Mouse (Mus musculus): Measurements from ENCODE around the gene Hnrnph3. TPM values are rescaled to one million over a fixed set of nuclear protein-coding genes. Genes with fewer than 3 reads are reported as not detected.
A peak's percentile ranks its signal among the peaks of the same experiment; 100 is the strongest.

Gene Hnrnph3
- polyA plus RNA-seq, 1 experiment, result 83.8 TPM

GRCm38 (mm10) chr10:63032267-63032666 is 8.2 kb upstream of the Hnrnph3 start:
- Histone ChIP-seq H3K4me3 (ENCODE audit: control insufficient read depth, low read depth, low read length) (no peak overlapping the region), H3K27me3 (ENCODE audit: control insufficient read depth, insufficient read depth, low read length) (no peaks in the 10 kb centered on the region), H3K27ac (ENCODE audit: control insufficient read depth, insufficient read depth, low read depth, low read length) (no peak overlapping the region), H3K36me3 (ENCODE audit: control insufficient read depth, insufficient read depth, low read length) (no peaks in the 10 kb centered on the region), H3K4me1 (ENCODE audit: control insufficient read depth, insufficient read depth, low read length) (peaks cover 8% of the 10 kb centered on the region)
- TF ChIP-seq CTCF (IDR thresholded peaks at IDR 0.05; ENCODE audit: control insufficient read depth, insufficient read depth, insufficient replicate concordance, low read depth, low read length), result no peak
- no peak for TF ChIP-seq POLR2A (IDR thresholded peaks at IDR 0.05; ENCODE audit: control insufficient read depth, low read depth, low read length)

- H3K36me3 ChIP-seq (ENCODE audit: control insufficient read depth, insufficient read depth, low read length), result no peaks in the 10 kb centered on the region
- H3K4me1 ChIP-seq (ENCODE audit: control insufficient read depth, insufficient read depth, low read length), result peaks cover 13% of the 10 kb centered on the region
- no peak for TF ChIP-seq POLR2A (IDR thresholded peaks at IDR 0.05; ENCODE audit: control insufficient read depth, low read depth, low read length)
- no peak for TF ChIP-seq CTCF (IDR thresholded peaks at IDR 0.05; ENCODE audit: control insufficient read depth, insufficient read depth, insufficient replicate concordance, low read depth, low read length)
- peak overlapping the region; percentile 26; the same call in 1 of the 2 replicates for H3K4me3 ChIP-seq (ENCODE audit: control insufficient read depth, low read depth, low read length)
- H3K27me3 ChIP-seq (ENCODE audit: control insufficient read depth, insufficient read depth, low read length), result no peaks in the 10 kb centered on the region
- no peak overlapping the region for H3K27ac ChIP-seq (ENCODE audit: control insufficient read depth, insufficient read depth, low read depth, low read length)
Observed at GRCm38 (mm10) chr10:63028396-63028795, 4.4 kb upstream of the Hnrnph3 start.

- Histone ChIP-seq H3K4me1 (ENCODE audit: control insufficient read depth, insufficient read depth, low read length) (peaks cover 11% of the 10 kb centered on the region), H3K4me3 (ENCODE audit: control insufficient read depth, low read depth, low read length) (peak overlapping the region; percentile 76), H3K27ac (ENCODE audit: control insufficient read depth, insufficient read depth, low read depth, low read length) (no peak overlapping the region), H3K36me3 (ENCODE audit: control insufficient read depth, insufficient read depth, low read length) (no peaks in the 10 kb centered on the region; the same call in 1 of the 2 replicates), H3K27me3 (ENCODE audit: control insufficient read depth, insufficient read depth, low read length) (no peaks in the 10 kb centered on the region)
- TF ChIP-seq POLR2A (IDR thresholded peaks at IDR 0.05; ENCODE audit: control insufficient read depth, low read depth, low read length) (no peak), CTCF (IDR thresholded peaks at IDR 0.05; ENCODE audit: control insufficient read depth, insufficient read depth, insufficient replicate concordance, low read depth, low read length) (no peak)
Observed at GRCm38 (mm10) chr10:63027376-63028161, 3.6 kb upstream of the Hnrnph3 start.

GRCm38 (mm10) chr10:63026795-63027160 is 2.8 kb upstream of the Hnrnph3 start:
- Histone ChIP-seq H3K27me3 (ENCODE audit: control insufficient read depth, insufficient read depth, low read length) (no peaks in the 10 kb centered on the region), H3K27ac (ENCODE audit: control insufficient read depth, insufficient read depth, low read depth, low read length) (no peak overlapping the region), H3K36me3 (ENCODE audit: control insufficient read depth, insufficient read depth, low read length) (no peaks in the 10 kb centered on the region; the same call in 1 of the 2 replicates), H3K4me1 (ENCODE audit: control insufficient read depth, insufficient read depth, low read length) (peaks cover 13% of the 10 kb centered on the region), H3K4me3 (ENCODE audit: control insufficient read depth, low read depth, low read length) (peak overlapping the region; percentile 76)
- TF ChIP-seq POLR2A (IDR thresholded peaks at IDR 0.05; ENCODE audit: control insufficient read depth, low read depth, low read length) (no peak), CTCF (IDR thresholded peaks at IDR 0.05; ENCODE audit: control insufficient read depth, insufficient read depth, insufficient replicate concordance, low read depth, low read length) (no peak)

- H3K4me3 ChIP-seq (ENCODE audit: control insufficient read depth, low read depth, low read length), result peak overlapping the region; percentile 76
- H3K27ac ChIP-seq (ENCODE audit: control insufficient read depth, insufficient read depth, low read depth, low read length), result no peak overlapping the region
- no peaks in the 10 kb centered on the region for H3K27me3 ChIP-seq (ENCODE audit: control insufficient read depth, insufficient read depth, low read length)
- no peak for TF ChIP-seq POLR2A (IDR thresholded peaks at IDR 0.05; ENCODE audit: control insufficient read depth, low read depth, low read length)
- H3K36me3 ChIP-seq (ENCODE audit: control insufficient read depth, insufficient read depth, low read length), result no peaks in the 10 kb centered on the region; the same call in 1 of the 2 replicates
- peaks cover 13% of the 10 kb centered on the region for H3K4me1 ChIP-seq (ENCODE audit: control insufficient read depth, insufficient read depth, low read length)
Observed at GRCm38 (mm10) chr10:63026156-63026794, 2.3 kb upstream of the Hnrnph3 start.

GRCm38 (mm10) chr10:63025491-63026011 is 1.5 kb upstream of the Hnrnph3 start:
- Histone ChIP-seq H3K36me3 (ENCODE audit: control insufficient read depth, insufficient read depth, low read length) (no peaks in the 10 kb centered on the region; the same call in none of the 2 replicates), H3K4me3 (ENCODE audit: control insufficient read depth, low read depth, low read length) (peak overlapping the region; percentile 69), H3K4me1 (ENCODE audit: control insufficient read depth, insufficient read depth, low read length) (peaks cover 13% of the 10 kb centered on the region), H3K27ac (ENCODE audit: control insufficient read depth, insufficient read depth, low read depth, low read length) (peak overlapping the region; percentile 16; the same call in 1 of the 2 replicates), H3K27me3 (ENCODE audit: control insufficient read depth, insufficient read depth, low read length) (no peaks in the 10 kb centered on the region)
- no peak for TF ChIP-seq CTCF (IDR thresholded peaks at IDR 0.05; ENCODE audit: control insufficient read depth, insufficient read depth, insufficient replicate concordance, low read depth, low read length)
- TF ChIP-seq POLR2A (IDR thresholded peaks at IDR 0.05; ENCODE audit: control insufficient read depth, low read depth, low read length), result no peak

- H3K27ac ChIP-seq (ENCODE audit: control insufficient read depth, insufficient read depth, low read depth, low read length), result no peak overlapping the region
- H3K36me3 ChIP-seq (ENCODE audit: control insufficient read depth, insufficient read depth, low read length), result no peaks in the 10 kb centered on the region; the same call in none of the 2 replicates
- H3K27me3 ChIP-seq (ENCODE audit: control insufficient read depth, insufficient read depth, low read length), result no peaks in the 10 kb centered on the region
- no peak for TF ChIP-seq CTCF (IDR thresholded peaks at IDR 0.05; ENCODE audit: control insufficient read depth, insufficient read depth, insufficient replicate concordance, low read depth, low read length)
- no peak for TF ChIP-seq POLR2A (IDR thresholded peaks at IDR 0.05; ENCODE audit: control insufficient read depth, low read depth, low read length)
- H3K4me1 ChIP-seq (ENCODE audit: control insufficient read depth, insufficient read depth, low read length), result peaks cover 13% of the 10 kb centered on the region
- H3K4me3 ChIP-seq (ENCODE audit: control insufficient read depth, low read depth, low read length), result peak overlapping the region; percentile 42; the same call in 1 of the 2 replicates
Observed at GRCm38 (mm10) chr10:63025016-63025415, 999 bp upstream of the Hnrnph3 start.
